Mouse (Mus musculus): Measurements from ENCODE around the gene Emc6. TPM values are rescaled to one million over a fixed set of nuclear protein-coding genes. Genes with fewer than 3 reads are reported as not detected.

Gene Emc6
- total RNA-seq, 1 experiment from 2014 or later = 32.5 TPM

GRCm38 (mm10) chr11:73185872-73186615 is 9.2 kb upstream of the Emc6 start:
- peak; percentile 38 for ATAC-seq (replicated peaks; ENCODE audit: insufficient number of reproducible peaks, low FRiP score, low TSS enrichment, poor library complexity, severe bottlenecking)

GRCm38 (mm10) chr11:73177895-73178294 is 1.1 kb upstream of the Emc6 start:
- ATAC-seq (replicated peaks; ENCODE audit: insufficient number of reproducible peaks, low FRiP score, low TSS enrichment, poor library complexity, severe bottlenecking) = no peak

- ATAC-seq (replicated peaks; ENCODE audit: insufficient number of reproducible peaks, low FRiP score, low TSS enrichment, poor library complexity, severe bottlenecking) = no peak
These were observed 655 bp upstream of the Emc6 start for GRCm38 (mm10) chr11:73177509-73177875.

GRCm38 (mm10) chr11:73176186-73176585 is 651 bp downstream of the Emc6 start:
- no peak for ATAC-seq (replicated peaks; ENCODE audit: insufficient number of reproducible peaks, low FRiP score, low TSS enrichment, poor library complexity, severe bottlenecking)

GRCm38 (mm10) chr11:73175612-73176011 is 1.2 kb downstream of the Emc6 start:
- no peak for ATAC-seq (replicated peaks; ENCODE audit: insufficient number of reproducible peaks, low FRiP score, low TSS enrichment, poor library complexity, severe bottlenecking)

- ATAC-seq (replicated peaks; ENCODE audit: insufficient number of reproducible peaks, low FRiP score, low TSS enrichment, poor library complexity, severe bottlenecking) = no peak
These were observed 4.7 kb downstream of the Emc6 start for GRCm38 (mm10) chr11:73172186-73172585.

- ATAC-seq (replicated peaks; ENCODE audit: insufficient number of reproducible peaks, low FRiP score, low TSS enrichment, poor library complexity, severe bottlenecking) = peak; percentile 72
These were observed 7.6 kb downstream of the Emc6 start for GRCm38 (mm10) chr11:73169231-73169630.

- no peak for ATAC-seq (replicated peaks; ENCODE audit: insufficient number of reproducible peaks, low FRiP score, low TSS enrichment, poor library complexity, severe bottlenecking)
These were observed 8.3 kb downstream of the Emc6 start for GRCm38 (mm10) chr11:73168576-73168975.

- ATAC-seq (replicated peaks; ENCODE audit: insufficient number of reproducible peaks, low FRiP score, low TSS enrichment, poor library complexity, severe bottlenecking) = no peak
These were observed 8.8 kb downstream of the Emc6 start for GRCm38 (mm10) chr11:73168071-73168470.

- no peak for ATAC-seq (replicated peaks; ENCODE audit: insufficient number of reproducible peaks, low FRiP score, low TSS enrichment, poor library complexity, severe bottlenecking)
These were observed 14.6 kb downstream of the Emc6 start for GRCm38 (mm10) chr11:73162284-73162683.

GRCm38 (mm10) chr11:73161616-73162015 is 15.2 kb downstream of the Emc6 start:
- no peak for ATAC-seq (replicated peaks; ENCODE audit: insufficient number of reproducible peaks, low FRiP score, low TSS enrichment, poor library complexity, severe bottlenecking)

GRCm38 (mm10) chr11:73160811-73161200 is 16.0 kb downstream of the Emc6 start:
- no peak for ATAC-seq (replicated peaks; ENCODE audit: insufficient number of reproducible peaks, low FRiP score, low TSS enrichment, poor library complexity, severe bottlenecking)

- no peak for ATAC-seq (replicated peaks; ENCODE audit: insufficient number of reproducible peaks, low FRiP score, low TSS enrichment, poor library complexity, severe bottlenecking)
These were observed 16.7 kb downstream of the Emc6 start, which contains the start of gene P2rx5 for GRCm38 (mm10) chr11:73159957-73160810. TSS of gene P2rx5 (plus strand) at chr11:73160421.

- ATAC-seq (replicated peaks; ENCODE audit: insufficient number of reproducible peaks, low FRiP score, low TSS enrichment, poor library complexity, severe bottlenecking) = no peak
These were observed 21.8 kb downstream of the Emc6 start for GRCm38 (mm10) chr11:73155071-73155470.

- no peak for ATAC-seq (replicated peaks; ENCODE audit: insufficient number of reproducible peaks, low FRiP score, low TSS enrichment, poor library complexity, severe bottlenecking)
These were observed 28.6 kb downstream of the Emc6 start for GRCm38 (mm10) chr11:73148209-73148608.

- no peak for ATAC-seq (replicated peaks; ENCODE audit: insufficient number of reproducible peaks, low FRiP score, low TSS enrichment, poor library complexity, severe bottlenecking)
These were observed 29.9 kb downstream of the Emc6 start for GRCm38 (mm10) chr11:73146975-73147365.

- ATAC-seq (replicated peaks; ENCODE audit: insufficient number of reproducible peaks, low FRiP score, low TSS enrichment, poor library complexity, severe bottlenecking) = no peak
These were observed 30.5 kb downstream of the Emc6 start for GRCm38 (mm10) chr11:73146026-73146974.

GRCm38 (mm10) chr11:73144261-73144681 is 32.6 kb downstream of the Emc6 start:
- no peak for ATAC-seq (replicated peaks; ENCODE audit: insufficient number of reproducible peaks, low FRiP score, low TSS enrichment, poor library complexity, severe bottlenecking)
